Mouse (Mus musculus): ENCODE measurements around the gene 1700016C15Rik. TPM values are rescaled to one million over a fixed set of nuclear protein-coding genes. Genes with fewer than 3 reads are reported as not detected.

1700016C15Rik gene
- total RNA-seq, 2 experiments from 2014 or later: not detected

DNA sequence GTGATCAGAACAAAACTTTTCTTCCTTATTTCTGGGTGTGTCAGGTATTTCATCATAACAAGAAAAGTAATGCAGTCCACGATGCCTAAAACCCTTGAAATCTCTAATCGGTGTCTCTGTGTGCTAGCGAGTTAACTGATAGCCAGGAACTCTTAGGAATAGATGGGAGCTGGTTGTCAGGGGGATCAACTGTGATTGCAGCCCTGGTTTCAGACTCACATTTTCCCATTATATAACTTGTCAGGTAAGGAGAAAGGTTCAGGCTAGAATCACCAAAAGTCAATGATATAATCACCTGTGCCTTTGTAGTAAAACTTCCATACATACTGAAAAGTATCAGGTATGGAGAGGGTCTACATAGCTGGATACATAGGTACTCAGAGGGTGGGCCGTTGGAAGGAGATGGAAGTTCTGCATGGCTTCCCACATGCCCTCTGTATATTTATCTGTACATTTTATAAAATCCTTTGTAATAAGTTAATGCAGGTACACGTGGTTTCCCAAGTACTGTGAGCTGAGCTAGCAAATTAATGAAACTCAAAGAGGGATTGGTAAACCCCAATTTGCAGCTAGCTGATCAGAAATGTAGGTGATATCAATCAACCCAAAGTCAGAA is 15.1 kb upstream of the 1700016C15Rik start:
- intact Hi-C loops (cut with DNase I): no loop called here
- DNase-seq (ENCODE audit: low spot score in 2 of 2): no peak

DNA sequence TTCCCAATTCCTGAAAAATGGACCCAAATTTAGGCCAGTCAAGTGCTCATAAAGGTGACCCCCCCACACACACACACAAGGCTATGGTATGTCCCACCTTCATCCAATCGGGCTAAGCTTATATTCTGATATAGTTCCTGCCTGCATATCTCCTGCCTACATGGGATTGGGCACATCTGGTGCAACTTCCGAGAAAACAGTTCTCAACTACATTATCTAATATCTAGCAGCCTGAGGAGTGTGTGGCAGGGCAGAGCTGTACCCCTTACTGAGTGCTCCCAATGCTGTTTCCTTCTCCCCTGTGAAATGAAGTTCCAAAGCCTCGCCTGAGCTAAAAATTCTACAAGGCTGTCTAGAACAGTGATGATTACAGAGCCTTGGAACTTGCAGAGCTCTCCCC is 13.2 kb upstream of the 1700016C15Rik start:
- intact Hi-C loops (cut with DNase I): no loop called here
- DNase-seq (ENCODE audit: low spot score in 2 of 2): no peak

DNA sequence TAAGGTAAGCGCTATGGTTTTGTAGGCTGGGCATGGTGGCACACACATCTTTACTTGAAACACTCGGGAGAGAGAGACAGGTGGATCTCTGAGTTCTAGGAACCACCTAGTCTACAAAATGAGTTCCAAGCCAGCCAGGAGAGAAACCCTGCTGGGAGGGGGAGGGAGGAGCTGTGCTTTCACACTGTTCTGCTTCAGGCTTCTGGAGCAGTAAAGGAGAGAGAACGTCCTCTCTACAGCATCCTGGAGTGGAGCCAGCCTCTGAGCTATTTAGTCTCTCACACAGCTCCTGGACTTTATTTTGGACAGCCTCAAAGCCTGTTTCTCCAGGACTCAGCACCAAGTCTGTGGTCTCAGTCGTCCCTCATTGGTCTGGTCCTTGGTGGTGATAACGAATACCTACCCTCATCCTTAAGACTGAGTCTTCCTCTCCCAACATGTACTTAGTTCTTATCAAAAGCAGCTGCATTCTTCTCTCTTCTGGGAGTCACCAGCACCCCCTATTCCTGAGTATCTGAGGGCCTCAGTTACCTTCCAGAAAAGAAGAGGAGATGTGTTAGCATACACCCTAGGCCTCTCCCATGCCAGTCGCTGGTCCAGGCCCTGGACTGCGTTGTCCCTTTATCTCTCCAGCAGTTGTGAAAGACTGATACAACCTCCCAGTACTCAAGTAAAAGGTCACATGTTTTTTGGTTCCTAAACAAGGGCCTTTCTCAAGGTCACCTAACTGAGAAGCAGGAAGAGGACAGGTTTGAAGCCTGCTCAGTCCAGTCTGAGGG is 12.4 kb upstream of the 1700016C15Rik start:
- intact Hi-C loops (cut with DNase I): no loop called here

DNA sequence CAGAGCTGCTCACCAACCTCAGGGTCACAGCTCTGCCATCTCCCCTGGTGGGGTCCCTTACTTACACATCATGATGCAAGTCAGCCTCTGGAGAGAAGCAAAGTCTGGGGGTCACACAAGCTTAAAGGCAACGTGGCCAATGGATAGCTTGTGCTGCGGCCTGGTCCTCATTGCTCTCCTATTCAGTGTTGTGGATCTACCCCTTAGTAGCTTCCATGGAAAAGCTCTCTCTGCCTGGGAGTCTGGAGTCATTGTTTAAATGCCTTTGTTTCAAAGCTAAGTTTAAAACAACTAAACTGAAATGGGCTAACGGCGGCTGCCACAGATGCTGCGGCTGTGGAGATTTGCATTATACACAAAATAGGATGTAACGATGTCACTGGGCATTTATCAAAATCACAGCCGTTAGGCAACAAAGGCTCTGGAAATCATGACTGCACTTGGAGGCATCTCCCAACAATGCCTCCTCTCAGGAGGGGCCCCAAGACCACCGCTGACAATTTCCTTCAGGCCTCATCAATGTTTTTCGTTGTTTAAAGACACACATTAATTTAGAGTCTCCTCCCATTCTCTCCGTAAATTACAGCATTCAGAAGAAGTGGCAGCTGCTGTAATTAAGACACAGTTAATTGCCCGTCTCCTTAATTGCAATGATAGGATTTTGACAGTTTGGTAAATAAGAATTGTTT is 11.1 kb upstream of the 1700016C15Rik start:
- no peak for DNase-seq (ENCODE audit: low spot score in 2 of 2)
- intact Hi-C loops (cut with DNase I): no loop called here

More for the DNA sequence above, 12.4 kb upstream of the 1700016C15Rik start:
- peak; percentile 30 to 33 for DNase-seq (ENCODE audit: low spot score in 2 of 2)

DNA sequence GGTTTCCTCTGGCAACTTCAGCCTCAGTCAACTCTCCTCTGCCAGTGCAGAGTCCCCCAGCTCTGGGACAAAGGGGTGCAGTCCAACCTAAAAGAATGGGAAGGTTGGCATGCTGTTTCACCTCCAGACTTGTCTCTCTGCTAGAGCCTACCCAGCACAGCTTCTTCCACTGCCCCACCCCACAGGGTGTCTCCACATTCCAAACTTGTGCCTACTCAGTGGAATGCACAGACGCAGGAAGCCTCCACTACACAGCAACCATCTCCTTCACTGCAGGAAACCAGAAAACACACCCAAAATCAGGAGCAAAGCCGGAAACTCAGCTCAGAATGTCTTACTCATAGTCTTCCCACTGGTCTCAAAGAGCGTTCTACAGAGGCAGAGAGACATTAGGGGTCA is 10.6 kb upstream of the 1700016C15Rik start:
- DNase-seq (ENCODE audit: low spot score in 2 of 2): no peak
- intact Hi-C loops (cut with DNase I): no loop called here

DNA sequence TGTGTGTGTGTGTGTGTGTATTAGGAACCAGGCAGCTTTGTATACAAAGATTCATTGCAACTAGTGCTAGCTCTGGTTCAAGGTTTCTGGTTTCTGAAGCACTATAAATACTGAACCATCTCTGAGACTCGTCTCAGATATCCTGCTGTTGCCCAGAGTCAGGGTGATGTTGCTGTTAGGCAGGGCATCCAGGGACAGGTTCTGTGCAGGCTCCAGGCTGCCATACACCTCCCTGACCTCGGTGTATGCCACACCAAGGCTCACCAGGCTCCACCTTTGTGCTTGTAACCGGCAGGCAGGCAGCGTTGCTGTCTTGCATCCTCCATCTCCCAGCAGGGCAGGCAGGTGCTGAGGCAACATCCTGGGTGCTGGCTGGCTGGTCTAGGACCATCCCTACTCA is 5.8 kb upstream of the 1700016C15Rik start:
- DNase-seq (ENCODE audit: low spot score in 2 of 2): no peak
- intact Hi-C loops (cut with DNase I): no loop called here

DNA sequence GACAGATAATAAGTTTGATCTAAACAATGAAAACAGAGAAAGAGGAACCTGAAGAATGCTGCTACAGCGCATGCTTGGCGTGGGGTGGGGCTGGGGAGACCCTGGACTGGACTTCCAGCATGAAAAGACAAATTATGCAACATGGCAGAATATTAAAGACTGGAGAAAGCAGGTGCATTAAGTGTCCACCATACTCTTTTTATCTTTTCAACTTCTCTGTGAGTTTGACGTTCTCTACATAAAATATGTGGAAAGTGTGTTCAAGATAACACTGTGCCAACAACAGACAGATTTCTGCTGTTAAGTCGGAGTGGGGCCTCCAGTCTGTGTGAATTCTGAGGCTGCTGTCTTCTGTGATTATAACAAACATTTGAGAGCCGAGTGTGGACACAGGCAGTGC is 2.7 kb upstream of the 1700016C15Rik start:
- intact Hi-C loops (cut with DNase I): no loop called here
- DNase-seq (ENCODE audit: low spot score in 2 of 2): no peak

DNA sequence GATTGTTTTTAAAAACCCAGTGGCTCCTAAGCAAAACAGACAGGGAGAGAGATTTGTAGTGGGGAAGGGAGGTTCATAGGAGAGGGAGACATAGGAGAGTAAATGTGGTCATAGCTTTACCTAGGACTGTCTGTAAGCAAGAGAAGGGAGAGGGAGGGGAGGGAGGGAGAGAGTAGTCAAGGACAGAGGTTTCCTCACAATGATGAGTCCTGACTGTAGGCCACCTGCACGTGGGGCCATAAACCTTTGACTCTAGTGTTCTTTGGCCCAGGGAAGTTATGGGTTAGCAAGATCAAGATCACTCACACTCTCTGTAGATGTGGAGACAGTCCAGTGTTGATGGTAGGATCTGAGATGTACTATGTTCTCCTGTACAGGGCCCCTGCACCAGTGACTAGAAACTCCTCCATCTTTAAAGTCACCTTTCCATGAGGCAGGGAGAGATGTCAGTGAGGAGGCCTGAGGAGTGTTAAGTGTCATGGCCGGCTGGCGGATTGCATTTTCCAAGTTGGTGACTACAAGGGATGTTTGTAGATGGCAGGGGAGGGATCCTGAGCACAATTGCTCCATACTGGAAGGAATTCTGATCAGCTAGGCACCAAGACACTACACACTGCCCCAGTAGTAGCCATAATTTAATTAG is 1.6 kb upstream of the 1700016C15Rik start:
- no peak for DNase-seq (ENCODE audit: low spot score in 2 of 2)
- intact Hi-C loops (cut with DNase I): no loop called here

DNA sequence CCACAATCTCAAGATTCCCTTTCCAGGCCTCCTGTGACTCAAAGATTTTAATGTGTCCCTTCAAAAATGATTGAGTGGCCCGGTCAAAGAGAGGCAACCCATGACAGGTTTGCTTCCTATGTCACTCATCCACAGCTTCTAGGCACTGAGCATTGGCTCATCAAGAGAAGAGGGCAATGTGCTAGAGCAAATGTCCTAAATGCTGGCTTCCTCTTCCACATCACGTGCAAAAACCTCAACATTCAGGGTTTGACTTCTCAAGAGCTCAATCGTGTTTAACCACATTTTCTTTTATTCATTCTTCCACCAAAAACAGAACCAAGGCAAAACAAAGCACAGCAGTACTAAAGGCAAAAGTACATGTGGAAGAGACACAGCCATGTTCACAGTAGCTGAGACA is 2.4 kb downstream of the 1700016C15Rik start:
- intact Hi-C loops (cut with DNase I): no loop called here
- DNase-seq (ENCODE audit: low spot score in 2 of 2): no peak

DNA sequence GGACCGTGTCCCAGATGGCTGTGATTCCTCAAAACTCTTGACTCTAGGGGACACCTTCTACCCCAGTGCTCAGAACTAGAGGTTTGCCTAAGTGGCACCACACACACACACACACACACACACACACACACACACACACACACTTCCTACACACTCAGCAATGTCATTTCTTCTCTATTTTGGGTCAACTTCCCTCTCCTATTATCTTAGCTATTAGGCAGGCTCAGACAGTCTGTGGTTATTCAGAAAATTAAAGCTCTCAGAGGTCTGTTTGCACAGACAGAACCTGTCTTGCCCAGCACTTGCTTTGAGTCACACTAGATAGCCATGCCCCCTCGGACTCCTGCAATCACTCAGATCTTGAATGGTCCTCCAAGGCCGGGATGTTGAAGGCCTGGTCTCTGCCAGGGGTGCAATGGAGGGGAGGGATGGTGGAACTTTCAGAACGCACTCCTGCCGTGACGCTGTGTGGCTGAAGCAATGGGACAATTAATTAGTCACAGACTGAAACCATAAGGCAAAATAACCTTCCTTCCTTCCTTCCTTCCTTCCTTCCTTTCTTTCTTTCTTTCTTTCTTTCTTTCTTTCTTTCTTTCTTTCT is 8.0 kb downstream of the 1700016C15Rik start:
- DNase-seq (ENCODE audit: low spot score in 2 of 2): no peak
- intact Hi-C loops (cut with DNase I): no loop called here

DNA sequence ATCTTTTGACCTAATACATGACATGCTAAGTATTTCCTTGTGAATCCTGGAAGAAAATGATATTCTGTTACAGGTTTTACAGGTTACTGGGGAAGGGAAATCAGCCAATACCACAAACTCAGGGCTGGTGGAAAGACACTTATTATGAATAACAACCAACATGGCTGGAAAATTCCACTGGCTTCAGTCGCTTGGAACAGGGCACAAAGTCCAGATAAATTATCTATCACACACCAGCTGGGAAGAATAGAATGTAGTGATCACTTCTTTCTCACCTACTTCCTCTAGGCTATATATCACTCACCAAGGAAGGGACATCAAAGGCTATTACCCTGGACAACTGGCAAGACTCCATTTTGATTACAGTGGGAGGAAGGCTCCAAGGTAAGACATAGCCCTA is 11.1 kb downstream of the 1700016C15Rik start:
- intact Hi-C loops (cut with DNase I): no loop called here
- no peak for DNase-seq (ENCODE audit: low spot score in 2 of 2)

DNA sequence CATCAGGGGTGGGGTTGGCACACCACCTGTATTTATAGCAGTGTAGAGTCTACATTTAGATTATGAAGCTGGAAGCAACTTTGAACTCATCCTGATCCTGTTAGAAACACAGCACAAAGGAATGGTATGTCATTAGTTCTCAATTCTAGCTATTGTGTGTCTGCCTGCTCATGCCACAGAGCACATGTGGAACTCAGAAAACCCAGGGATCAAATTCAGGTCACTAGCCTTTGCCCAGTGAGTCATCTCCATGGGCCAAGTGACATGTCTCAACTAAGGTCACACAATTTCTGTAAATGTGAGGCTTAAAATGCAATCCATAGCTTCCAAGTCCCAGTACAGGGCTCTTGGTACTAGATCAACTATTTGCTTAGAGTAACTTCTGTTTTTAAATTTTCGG is 12.5 kb downstream of the 1700016C15Rik start:
- intact Hi-C loops (cut with DNase I): no loop called here
- DNase-seq (ENCODE audit: low spot score in 2 of 2): no peak

DNA sequence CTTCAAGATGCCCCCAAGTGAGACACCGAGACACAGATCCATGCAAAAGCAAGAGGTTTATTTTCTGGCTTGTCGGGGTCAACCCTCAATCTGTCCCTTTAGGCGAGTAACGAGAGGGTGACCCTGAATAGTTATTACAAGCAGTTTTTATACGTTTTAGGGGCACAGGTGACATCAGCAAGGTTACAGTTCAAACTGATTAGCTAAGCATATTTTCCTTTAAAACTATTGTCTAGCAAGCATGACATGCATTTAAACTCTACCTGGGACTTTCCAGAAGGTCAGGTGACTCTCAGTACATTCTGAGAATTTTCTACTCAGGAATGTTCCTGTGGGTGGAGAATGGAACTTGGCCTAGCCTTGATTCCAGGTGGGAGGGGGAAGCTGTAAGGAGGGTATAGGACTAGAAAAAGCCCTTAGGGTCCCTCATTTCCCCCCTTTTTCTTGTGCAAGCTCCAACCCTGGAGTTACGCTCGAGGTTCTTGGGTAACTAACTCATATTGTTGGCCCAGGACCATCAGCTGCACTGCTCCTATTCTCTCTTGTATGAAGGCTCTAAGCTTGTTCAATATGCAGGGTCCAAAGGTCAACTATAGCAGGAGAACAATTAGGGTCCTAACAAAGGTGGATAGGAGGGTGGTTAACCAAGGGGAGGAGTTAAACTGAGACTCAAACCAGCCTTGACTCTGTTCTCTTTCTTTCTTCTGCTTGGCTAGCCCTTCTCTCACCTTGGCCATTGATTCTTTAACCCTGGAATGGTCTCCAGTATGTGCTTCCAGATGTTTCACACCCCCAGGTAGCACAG is 15.1 kb downstream of the 1700016C15Rik start:
- intact Hi-C loops (cut with DNase I): no loop called here
- no peak for DNase-seq (ENCODE audit: low spot score in 2 of 2)

DNA sequence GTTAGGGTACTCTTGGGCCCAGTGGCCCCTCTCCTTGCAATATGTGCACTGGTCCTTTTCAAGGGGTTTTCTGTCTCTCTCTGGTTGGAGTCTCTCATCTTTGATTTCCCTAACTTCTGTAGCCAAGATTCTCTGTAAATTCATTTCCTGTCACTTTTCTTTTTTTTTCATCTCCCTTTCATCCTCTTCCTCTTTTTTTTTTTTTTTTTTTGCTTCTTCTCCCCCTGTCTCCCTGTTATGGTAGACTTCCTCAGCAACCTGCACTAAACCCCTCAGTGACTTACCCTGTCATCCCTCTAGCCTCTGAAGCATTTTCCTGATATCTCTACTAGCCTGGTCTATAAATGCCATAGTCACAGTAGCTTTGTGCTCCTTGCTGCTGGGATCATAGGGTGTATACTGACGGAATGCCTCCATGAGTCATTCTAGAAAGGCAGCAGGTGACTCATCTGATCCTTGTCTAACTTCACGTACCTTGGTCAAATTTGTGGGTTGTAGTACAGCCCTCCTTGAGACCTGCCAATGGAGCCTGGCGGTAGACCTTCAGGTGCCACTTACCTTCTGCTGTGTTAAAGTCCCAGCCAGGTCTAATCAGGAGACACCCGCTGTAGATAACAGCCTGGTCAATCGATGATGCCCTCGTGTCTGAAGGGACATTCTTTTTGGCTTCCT is 18.4 kb downstream of the 1700016C15Rik start:
- no peak for DNase-seq (ENCODE audit: low spot score in 2 of 2)
- intact Hi-C loops (cut with DNase I): no loop called here

DNA sequence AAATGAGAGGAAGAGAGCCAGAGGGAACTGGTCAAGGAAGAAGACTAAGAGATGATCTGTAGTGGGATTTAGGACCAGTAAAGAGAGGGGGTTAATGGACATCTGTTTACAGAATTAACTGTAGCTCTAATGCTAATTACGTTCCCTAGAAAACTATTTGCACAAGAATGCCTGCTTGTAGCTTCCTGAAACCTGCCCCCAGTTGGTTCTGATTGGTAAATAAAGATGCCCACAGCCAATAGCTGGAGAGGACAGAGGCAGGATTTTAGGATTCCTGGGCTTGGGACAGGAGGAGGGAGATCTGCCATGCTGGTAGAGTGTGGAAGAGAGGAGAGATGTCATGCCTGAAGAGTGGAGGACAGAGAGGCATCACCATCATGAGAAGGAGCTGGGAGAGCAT is 23.9 kb downstream of the 1700016C15Rik start:
- intact Hi-C loops (cut with DNase I): no loop called here
- DNase-seq (ENCODE audit: low spot score in 2 of 2): no peak

DNA sequence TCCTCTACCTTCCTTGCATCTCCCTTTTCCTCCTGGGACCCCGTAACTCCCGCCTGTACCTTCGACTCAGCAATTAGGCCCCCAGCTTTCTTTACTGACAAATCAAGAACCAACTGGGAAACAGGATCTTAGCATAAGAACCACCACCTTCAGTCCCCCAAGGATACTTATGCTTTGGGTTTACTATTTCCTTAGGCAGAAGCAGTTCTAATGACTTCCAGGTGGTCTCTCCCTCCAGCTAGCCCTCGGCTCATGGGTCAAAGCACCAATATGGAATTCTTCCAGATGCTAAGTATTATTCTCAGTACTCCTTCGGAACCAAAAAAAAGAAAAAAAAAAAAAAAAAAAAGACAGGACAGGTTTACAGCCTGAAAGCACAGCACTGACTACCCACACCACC is 27.6 kb downstream of the 1700016C15Rik start:
- intact Hi-C loops (cut with DNase I): no loop called here
- no peak for DNase-seq (ENCODE audit: low spot score in 2 of 2)

DNA sequence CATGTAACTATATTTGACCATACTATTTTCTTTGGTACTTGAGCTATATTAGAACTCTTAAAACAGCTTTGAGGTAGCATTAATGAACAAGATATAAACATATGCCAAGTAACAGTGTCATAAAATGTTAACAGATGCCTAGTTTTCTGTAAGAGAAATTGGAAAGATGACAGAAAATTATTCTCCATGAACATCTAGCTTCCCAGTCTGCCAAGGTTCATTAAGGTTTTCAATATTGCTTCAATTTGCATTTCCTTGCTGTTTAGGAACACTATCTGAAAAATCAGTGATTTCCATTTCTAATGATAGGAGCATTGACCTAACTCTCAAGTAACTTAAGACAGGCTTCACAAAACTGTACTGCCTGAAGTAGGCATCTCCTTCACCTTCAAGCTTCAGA is 39.3 kb downstream of the 1700016C15Rik start:
- no peak for DNase-seq (ENCODE audit: low spot score in 2 of 2)
- intact Hi-C loops (cut with DNase I): no loop called here

DNA sequence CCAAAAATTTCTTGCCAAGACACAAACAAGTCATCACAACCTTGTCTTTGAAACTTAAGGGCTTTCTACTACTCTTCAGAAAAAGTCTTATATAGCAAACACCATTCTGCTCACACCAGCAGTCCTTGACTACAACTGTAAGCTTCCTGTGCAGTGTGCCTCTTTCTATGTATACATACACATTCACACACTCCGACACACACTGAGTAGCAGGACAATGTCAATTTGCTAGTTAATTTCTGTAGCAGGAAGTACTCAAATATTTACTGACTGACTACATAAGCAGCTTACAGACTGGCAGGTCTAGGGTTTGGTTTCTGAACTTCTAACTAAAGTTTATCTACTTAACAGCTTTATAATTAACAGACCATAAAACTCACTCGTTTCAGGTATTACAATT is 47.8 kb downstream of the 1700016C15Rik start:
- intact Hi-C loops (cut with DNase I): no loop called here
- no peak for DNase-seq (ENCODE audit: low spot score in 2 of 2)

DNA sequence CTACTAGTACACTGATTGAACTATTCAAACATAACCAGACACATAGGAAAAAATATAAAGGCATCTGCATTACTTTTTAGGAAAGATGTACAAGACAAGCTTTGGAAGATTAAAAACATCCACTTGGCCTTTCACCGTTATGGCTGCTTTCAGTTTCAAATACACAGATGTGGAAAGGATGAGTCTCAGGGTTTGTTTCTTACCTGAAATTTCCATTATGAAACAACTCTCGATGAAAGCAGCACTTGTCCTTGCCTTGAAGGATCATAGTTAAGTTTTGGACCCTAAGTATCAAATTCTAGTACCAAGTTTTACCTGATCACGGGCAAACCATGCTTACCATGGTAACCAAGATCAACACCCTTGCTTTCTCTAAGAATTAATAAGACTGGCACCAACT is 63.2 kb downstream of the 1700016C15Rik start:
- DNase-seq (ENCODE audit: low spot score in 2 of 2): no peak
- intact Hi-C loops (cut with DNase I): no loop called here
